Mouse (Mus musculus) hindbrain, postnatal 0 days (tissue): ENCODE results near the gene Morc1. TPM values are rescaled to one million over a fixed set of nuclear protein-coding genes. Genes with fewer than 3 reads are reported as not detected.

Experiments used
- ATAC-seq: fragments of 200-750 bp; cut with Nextera tagmentation; 2 replicates; pipeline ENCODE4 v1.8.0; 2017; ENCODE audit warnings: mild to moderate bottlenecking, moderate TSS enrichment, moderate library complexity
- DNase-seq: peaks from one replicate; pipeline ENCODE4 v3.0.0-alpha.2; 2015; ENCODE audit warnings: low spot score
- H3K27ac ChIP-seq: fragments of 300-500 bp; sonication (generic); 2 replicates; pipeline ENCODE4 v1.5.1; 2014; ENCODE audit warnings: mild to moderate bottlenecking
- H3K27me3 ChIP-seq: fragments of 300-500 bp; sonication (generic); 2 replicates; pipeline ENCODE4 v1.6.1; 2014; ENCODE audit warnings: low read length, mixed read lengths; ENCODE audit not compliant: insufficient read depth
- H3K36me3 ChIP-seq: fragments of 300-500 bp; sonication (generic); 2 replicates; pipeline ENCODE4 v1.6.1; 2014; ENCODE audit warnings: low read length, mixed read lengths; ENCODE audit not compliant: insufficient read depth
- H3K4me1 ChIP-seq: fragments of 300-500 bp; sonication (generic); 2 replicates; pipeline ENCODE4 v1.6.1; 2014; ENCODE audit warnings: antibody characterized with exemption, low read length, mixed read lengths; ENCODE audit not compliant: insufficient read depth
- H3K4me2 ChIP-seq: fragments of 300-500 bp; sonication (generic); 2 replicates; pipeline ENCODE4 v1.6.1; 2014; ENCODE audit warnings: low read depth, mild to moderate bottlenecking, low read length, moderate library complexity, mixed read lengths
- H3K4me3 ChIP-seq: fragments of 300-500 bp; sonication (generic); 2 replicates; pipeline ENCODE4 v1.5.1; 2014; ENCODE audit warnings: low read length
- H3K9ac ChIP-seq: fragments of 300-500 bp; sonication (generic); replicated peaks from 2 replicates; pipeline ENCODE4 v1.6.1; 2014; ENCODE audit warnings: mild to moderate bottlenecking, low read length, moderate library complexity, mixed read lengths
- H3K9me3 ChIP-seq: fragments of 300-500 bp; sonication (generic); 2 replicates; pipeline ENCODE4 v1.6.1; 2016; ENCODE audit warnings: low read length, mixed read lengths
- CTCF ChIP-seq: IDR thresholded peaks from 2 replicates; pipeline ENCODE4 v1.5.1; 2016; ENCODE audit warnings: antibody characterized with exemption, control low read depth, low read depth
- WGBS: fragments of 180-500 bp; shearing (Covaris S2); extraction: QIAGEN DNeasy Blood & Tissue Kit; methylation state at CpG from one replicate; pipeline ENCODE4 v1.1.7; 2014; 5-methylcytosine and 5-hydroxymethylcytosine counted together
- polyA plus RNA-seq: library from polyadenylated mRNA; unstranded; fragments of >200 nt; fragmentation: Nextera tagmentation; extraction: Ambion mirVana; gene quantifications from 2 replicates; pipeline ENCODE4 v1.2.1, GENCODE M21; 2015
- total RNA-seq: library from RNA; depleted of rRNA; stranded (reverse); fragments of >200 nt; gene quantifications from 2 replicates; pipeline ENCODE4 v1.2.3, GENCODE M21; 2014

Gene Morc1
- total and polyA plus RNA-seq, 2 experiments from 2014 or later, result 0.11 to 0.21 TPM

- DNase-seq (no peak), ATAC-seq (no peak)
- H3K27me3 ChIP-seq, result no peaks in the 10 kb centered on the region
- 94% methylated on average over 2 of the region's 2 CpGs for WGBS
- no peak overlapping the region for H3K27ac ChIP-seq
- H3K36me3 ChIP-seq, result no peaks in the 10 kb centered on the region
- no peaks in the 10 kb centered on the region for H3K4me1 ChIP-seq
- TF ChIP-seq CTCF, result no peak
- no peaks in the 10 kb centered on the region for H3K9me3 ChIP-seq
- no peak overlapping the region for H3K4me3 ChIP-seq
- no peak overlapping the region for H3K9ac ChIP-seq
- no peak overlapping the region for H3K4me2 ChIP-seq
Measured at GRCm38 (mm10) chr16:48603735-48604211, 172.7 kb downstream of the Morc1 start.

- WGBS, result 54% methylated on average over 4 of the region's 4 CpGs
- Histone ChIP-seq H3K4me1 (no peaks in the 10 kb centered on the region), H3K27ac (no peak overlapping the region)
Measured at GRCm38 (mm10) chr16:48606476-48607038, 175.5 kb downstream of the Morc1 start.

GRCm38 (mm10) chr16:48608224-48608623, 177.2 kb downstream of the Morc1 start:
- Histone ChIP-seq H3K4me1 (no peaks in the 10 kb centered on the region), H3K27ac (no peak overlapping the region), H3K9ac (no peak overlapping the region), H3K4me2 (no peak overlapping the region), H3K36me3 (no peaks in the 10 kb centered on the region), H3K9me3 (no peaks in the 10 kb centered on the region), H3K27me3 (no peaks in the 10 kb centered on the region), H3K4me3 (no peak overlapping the region)
- no peak for ATAC-seq
- DNase-seq, result no peak
- 89% methylated on average over 3 of the region's 3 CpGs for WGBS
- TF ChIP-seq CTCF, result no peak

More at GRCm38 (mm10) chr16:48606476-48607038, 175.5 kb downstream of the Morc1 start:
- Histone ChIP-seq H3K9me3 (no peaks in the 10 kb centered on the region), H3K9ac (no peak overlapping the region), H3K36me3 (no peaks in the 10 kb centered on the region), H3K4me3 (no peak overlapping the region), H3K27me3 (no peaks in the 10 kb centered on the region), H3K4me2 (no peak overlapping the region)
- ATAC-seq (no peak), DNase-seq (no peak)
- TF ChIP-seq CTCF, result no peak

GRCm38 (mm10) chr16:48610866-48611265, 179.8 kb downstream of the Morc1 start:
- Histone ChIP-seq H3K4me1 (no peaks in the 10 kb centered on the region), H3K9me3 (no peaks in the 10 kb centered on the region), H3K4me2 (no peak overlapping the region), H3K9ac (no peak overlapping the region), H3K27ac (no peak overlapping the region), H3K36me3 (no peaks in the 10 kb centered on the region), H3K27me3 (no peaks in the 10 kb centered on the region), H3K4me3 (no peak overlapping the region)
- 79% methylated on average over 1 of the region's 1 CpGs for WGBS
- no peak for TF ChIP-seq CTCF
- DNase-seq (no peak), ATAC-seq (no peak)

- Histone ChIP-seq H3K27me3 (no peaks in the 10 kb centered on the region), H3K9ac (no peak overlapping the region), H3K27ac (no peak overlapping the region), H3K36me3 (no peaks in the 10 kb centered on the region), H3K4me3 (no peak overlapping the region), H3K4me2 (no peak overlapping the region), H3K9me3 (no peaks in the 10 kb centered on the region), H3K4me1 (no peaks in the 10 kb centered on the region)
- no peak for TF ChIP-seq CTCF
- ATAC-seq (no peak), DNase-seq (no peak)
- 91% methylated on average over 2 of the region's 2 CpGs for WGBS
Measured at GRCm38 (mm10) chr16:48611436-48611835, 180.4 kb downstream of the Morc1 start.

GRCm38 (mm10) chr16:48613783-48614182, 182.7 kb downstream of the Morc1 start:
- H3K27ac ChIP-seq, result no peak overlapping the region
- DNase-seq, result no peak
- WGBS, result 43% methylated on average over 1 of the region's 1 CpGs
- H3K4me3 ChIP-seq, result no peak overlapping the region
- ATAC-seq, result no peak
- no peaks in the 10 kb centered on the region for H3K4me1 ChIP-seq
- no peak overlapping the region for H3K9ac ChIP-seq
- H3K4me2 ChIP-seq, result no peak overlapping the region
- H3K9me3 ChIP-seq, result no peaks in the 10 kb centered on the region
- H3K36me3 ChIP-seq, result no peaks in the 10 kb centered on the region
- no peak for TF ChIP-seq CTCF
- no peaks in the 10 kb centered on the region for H3K27me3 ChIP-seq

GRCm38 (mm10) chr16:48620510-48620909, 189.5 kb downstream of the Morc1 start:
- H3K27ac ChIP-seq, result no peak overlapping the region
- WGBS, result 50% methylated on average over 8 of the region's 8 CpGs
- no peak for DNase-seq
- H3K27me3 ChIP-seq, result no peaks in the 10 kb centered on the region
- TF ChIP-seq CTCF, result no peak
- no peak for ATAC-seq
- H3K9ac ChIP-seq, result no peak overlapping the region
- H3K4me1 ChIP-seq, result no peaks in the 10 kb centered on the region
- H3K4me3 ChIP-seq, result no peak overlapping the region
- no peak overlapping the region for H3K4me2 ChIP-seq
- H3K9me3 ChIP-seq, result no peaks in the 10 kb centered on the region
- H3K36me3 ChIP-seq, result no peaks in the 10 kb centered on the region
